Mouse (Mus musculus) testis, adult 2 months (tissue): Measurements from ENCODE around the gene Chchd10.

Experiments
- CTCF ChIP-seq: fragments of 200-500 bp; IDR thresholded peaks from 2 replicates; pipeline ENCODE4 v1.5.1; 2012; ENCODE audit warnings: low read depth, mild to moderate bottlenecking, inconsistent platforms, low read length, moderate library complexity; ENCODE audit not compliant: control insufficient read depth, insufficient read depth, insufficient replicate concordance
- POLR2A ChIP-seq: fragments of 200-500 bp; IDR thresholded peaks from 2 replicates; pipeline ENCODE4 v1.6.1; 2012; ENCODE audit warnings: low read depth, mild to moderate bottlenecking, inconsistent platforms, low read length, moderate library complexity; ENCODE audit not compliant: control insufficient read depth

GRCm38 (mm10) chr10:75889406-75890153 is 43.4 kb upstream of the Chchd10 start:
- no peak for TF ChIP-seq CTCF
- TF ChIP-seq POLR2A, result no peak
